Mouse (Mus musculus): ENCODE results near the gene Nsmf. TPM values are rescaled to one million over a fixed set of nuclear protein-coding genes. Genes with fewer than 3 reads are reported as not detected.

The Nsmf gene
- total RNA-seq, 2 experiments from 2014 or later: 985 to 995 TPM

DNA sequence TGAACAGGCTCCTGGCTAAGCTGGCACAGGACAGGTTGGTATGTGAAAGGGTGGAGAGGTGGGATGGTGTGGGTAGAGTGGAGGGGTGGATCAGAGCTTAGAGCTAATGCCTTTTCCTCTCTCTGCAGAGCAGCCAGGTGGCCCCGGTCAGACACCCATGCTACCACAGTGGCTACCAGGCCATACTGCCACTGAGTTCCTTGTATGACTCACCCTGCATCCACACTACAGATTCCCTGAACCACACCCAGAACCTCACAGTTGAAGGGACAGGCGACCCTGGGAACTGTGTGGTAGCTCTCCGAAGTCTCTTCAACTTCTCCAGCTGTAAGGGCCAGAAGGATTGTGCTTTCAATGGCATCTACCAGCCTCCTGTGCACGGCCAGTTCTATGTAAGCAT is 29.5 kb downstream of the Nsmf start:
- no peak for DNase-seq (ENCODE audit: extremely low spot score in 1 of 2, low spot score in 1 of 2)

DNA sequence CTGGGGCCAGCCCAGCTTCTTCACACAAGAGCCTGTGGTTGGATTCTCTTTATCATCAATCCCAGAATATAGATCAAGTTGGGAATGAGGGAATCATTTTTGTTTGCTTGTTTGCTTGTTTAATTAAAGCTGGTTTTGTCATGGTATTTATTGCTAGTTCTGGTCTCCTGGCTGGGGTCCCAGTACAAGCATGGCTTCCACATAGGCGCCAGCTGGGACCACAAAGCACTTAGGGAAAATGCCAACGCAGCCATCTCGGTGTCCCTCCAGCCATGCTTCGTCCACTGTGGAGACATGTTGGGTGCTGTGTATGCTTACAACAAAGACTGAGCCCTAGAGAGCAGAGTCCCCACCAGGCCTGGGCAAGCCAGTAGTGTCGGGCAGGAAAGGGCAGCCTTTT is 31.4 kb downstream of the Nsmf start:
- no peak for DNase-seq (ENCODE audit: extremely low spot score in 1 of 2, low spot score in 1 of 2)

DNA sequence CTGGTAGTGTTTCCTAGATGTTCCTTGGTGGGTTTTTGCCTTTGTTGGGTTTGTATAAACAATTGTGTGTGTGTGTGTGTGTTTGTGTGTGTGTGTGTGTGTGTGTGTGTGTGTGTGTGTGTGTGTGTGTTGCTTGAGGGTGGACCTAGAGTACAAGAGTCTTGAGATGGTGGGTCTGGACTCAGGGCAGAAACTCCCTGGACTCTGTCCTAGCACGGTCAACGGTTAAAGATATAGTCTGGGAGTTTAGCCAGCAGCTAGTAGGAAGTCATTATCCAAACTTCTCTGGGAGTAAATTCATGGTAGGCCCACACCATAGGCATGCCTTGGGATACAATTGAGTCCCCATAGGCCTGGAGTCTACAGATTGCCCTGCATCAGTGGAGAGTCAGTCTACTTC is 33.7 kb downstream of the Nsmf start:
- DNase-seq (ENCODE audit: extremely low spot score in 1 of 2, low spot score in 1 of 2): no peak

DNA sequence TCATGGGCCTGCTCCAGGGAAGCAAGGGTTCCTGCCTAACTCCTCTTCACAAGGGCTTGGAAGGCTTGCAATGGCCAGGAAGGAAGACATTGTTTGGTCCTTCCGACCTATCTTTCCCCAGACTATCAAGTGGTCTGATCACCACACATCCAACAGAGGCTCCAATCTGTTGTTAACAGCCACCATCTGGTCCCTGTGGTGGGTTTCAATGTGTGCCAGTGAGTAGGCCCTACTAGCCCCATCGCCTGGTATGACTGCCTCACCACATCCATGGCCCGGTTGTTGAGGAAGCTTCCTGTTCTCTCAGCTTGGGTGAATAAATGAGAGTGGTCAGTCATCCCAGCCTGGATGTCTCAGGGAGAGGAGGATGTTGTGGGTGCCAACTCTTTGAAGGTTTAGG is 34.5 kb downstream of the Nsmf start:
- no peak for DNase-seq (ENCODE audit: extremely low spot score in 1 of 2, low spot score in 1 of 2)

DNA sequence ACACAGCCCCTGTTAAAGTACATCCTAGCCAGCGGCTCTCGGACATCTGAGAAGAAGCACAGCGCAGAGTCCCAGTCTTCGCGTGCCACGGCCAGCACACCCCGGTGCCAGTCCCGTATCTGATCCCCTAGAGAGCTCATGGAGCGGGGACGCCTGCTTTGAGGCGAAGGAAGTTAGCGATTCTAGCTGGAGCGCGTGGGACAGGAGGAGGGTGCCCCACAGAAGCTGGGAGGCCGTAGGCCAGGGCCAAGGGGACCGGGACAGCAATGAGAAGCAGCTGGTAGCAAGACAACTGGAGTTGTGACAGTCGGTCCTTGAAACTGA is 40.6 kb downstream of the Nsmf start:
- no peak for DNase-seq (ENCODE audit: extremely low spot score in 1 of 2, low spot score in 1 of 2)

DNA sequence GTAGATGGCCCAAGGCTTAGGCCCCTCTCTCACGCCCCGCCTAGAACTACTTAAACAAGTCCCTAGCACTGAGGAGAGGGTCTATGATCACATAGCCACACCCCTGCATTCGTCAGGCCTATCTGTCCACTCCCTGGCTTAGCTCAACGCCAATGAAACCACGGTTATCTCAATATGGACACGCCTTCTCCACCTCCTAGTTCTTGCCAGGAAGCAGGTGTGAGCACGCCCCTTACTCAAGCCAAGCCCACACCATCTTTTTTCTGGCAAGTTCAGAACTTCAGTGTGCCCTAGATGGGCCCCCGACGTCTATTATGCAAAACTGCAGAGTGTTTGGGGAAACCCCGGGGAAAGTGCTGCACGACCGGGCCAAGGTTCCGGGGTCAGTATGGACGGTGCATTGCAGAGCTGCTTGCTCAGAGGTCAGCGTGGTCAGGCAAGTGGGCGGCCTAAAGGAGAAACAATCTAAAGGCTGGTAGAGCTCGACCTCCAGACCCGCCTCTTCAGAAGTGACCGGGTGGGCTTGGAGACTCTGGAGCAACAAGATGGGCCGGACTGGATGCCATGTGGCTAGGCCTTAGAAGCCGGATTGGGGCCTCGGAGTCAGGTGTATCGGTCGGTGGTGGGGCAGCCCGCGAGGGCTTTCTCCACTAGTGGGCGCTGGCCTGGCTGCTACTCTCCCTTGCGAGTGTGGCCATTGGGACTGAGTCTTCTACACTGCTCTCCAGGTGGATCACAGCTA is 41.1 kb downstream of the Nsmf start, which contains the start of gene Noxa1:
Noxa1 (minus strand) TSS at position 41 of the 742 bp plus-strand sequence.
- no peak for DNase-seq (ENCODE audit: extremely low spot score in 1 of 2, low spot score in 1 of 2)

DNA sequence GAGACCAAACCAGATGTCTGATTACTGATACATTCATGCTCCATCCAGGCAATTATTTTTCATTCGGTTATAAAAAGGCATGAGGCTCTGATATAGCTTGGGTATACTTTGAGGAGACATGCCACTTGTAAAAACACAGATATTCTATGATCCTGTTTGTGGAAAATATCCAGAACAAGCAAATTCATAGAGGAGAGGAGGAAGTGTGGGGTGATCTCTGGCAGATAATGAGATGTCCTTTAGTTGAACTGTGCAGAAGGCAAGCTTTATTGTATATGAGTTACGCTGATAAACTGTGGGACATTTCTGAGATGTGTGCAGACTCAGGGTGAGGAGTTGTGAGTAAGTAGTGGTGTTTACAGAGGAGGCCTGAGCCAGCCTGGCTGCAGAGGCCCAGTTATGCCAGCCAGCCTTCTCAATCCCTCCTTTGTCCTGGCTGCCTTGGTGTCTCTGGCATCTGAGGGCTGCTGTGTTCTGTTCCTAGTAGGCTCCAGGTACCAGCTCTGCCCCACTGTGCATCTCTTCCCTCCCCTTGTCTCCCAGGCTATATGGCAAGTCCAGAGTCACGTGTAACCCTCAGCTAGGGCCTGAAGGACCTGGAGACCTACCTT is 44.0 kb downstream of the Nsmf start:
- DNase-seq (ENCODE audit: extremely low spot score in 1 of 2, low spot score in 1 of 2): no peak

DNA sequence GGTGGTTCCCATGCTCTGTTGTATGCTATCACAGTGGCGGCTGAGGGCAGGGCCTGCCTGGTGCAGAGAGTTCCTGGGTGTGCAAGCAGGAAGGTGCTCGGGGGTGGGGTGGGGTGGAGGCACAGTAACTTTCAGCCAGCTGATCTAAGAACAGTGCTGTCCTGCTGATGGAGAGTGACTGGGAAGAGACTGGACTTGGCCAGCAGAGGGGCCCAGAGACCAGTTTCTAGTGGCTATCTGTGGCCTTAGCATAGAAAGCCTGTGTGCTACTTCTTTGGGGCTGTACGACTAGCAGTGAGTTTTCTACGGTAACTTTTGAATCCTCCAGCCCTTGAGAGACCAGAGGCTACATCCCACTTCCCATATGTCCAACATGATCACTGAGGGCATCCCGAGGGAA is 44.8 kb downstream of the Nsmf start:
- peak in 1 of 2 experiments; percentile 24 for DNase-seq (ENCODE audit: extremely low spot score in 1 of 2, low spot score in 1 of 2)

DNA sequence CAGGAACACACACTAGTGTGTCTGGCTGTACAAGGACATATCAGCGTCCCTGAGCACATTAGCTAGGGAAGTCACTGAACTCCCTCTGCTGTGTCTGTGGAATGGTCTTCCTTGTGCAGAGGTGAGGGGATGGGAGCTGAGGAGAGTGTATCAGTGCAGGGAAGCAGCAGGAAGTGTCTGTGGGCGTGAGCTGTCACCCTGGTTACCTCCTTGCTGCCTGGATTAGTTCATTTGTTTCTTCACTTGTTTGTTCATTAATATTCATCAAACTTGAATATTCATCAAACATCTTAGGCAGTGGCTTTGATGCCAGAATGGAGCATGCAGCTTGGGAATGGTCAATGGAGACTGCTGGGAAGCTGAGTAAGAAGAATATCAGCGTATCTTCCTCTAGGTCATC is 45.5 kb downstream of the Nsmf start:
- no peak for DNase-seq (ENCODE audit: extremely low spot score in 1 of 2, low spot score in 1 of 2)

DNA sequence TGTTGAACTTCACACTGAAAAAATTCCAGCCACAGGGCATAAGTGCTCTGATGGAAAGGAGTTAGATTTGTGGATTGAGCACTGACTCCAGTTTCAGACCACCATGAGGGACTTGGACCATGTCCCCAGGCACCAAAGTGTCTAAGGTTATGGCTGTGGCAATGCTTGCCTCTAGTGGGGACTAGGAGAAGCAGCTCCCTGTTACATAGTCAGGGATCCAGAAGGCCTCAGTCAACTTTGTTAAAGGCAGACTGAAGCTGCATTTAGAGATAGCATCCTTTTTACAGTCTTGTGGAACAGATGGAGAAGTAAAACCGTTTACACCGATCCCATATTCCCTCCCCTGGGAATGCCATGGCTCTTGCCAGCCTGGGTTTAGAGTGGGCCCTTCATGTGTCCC is 50.0 kb downstream of the Nsmf start:
- DNase-seq (ENCODE audit: extremely low spot score in 1 of 2, low spot score in 1 of 2): no peak

DNA sequence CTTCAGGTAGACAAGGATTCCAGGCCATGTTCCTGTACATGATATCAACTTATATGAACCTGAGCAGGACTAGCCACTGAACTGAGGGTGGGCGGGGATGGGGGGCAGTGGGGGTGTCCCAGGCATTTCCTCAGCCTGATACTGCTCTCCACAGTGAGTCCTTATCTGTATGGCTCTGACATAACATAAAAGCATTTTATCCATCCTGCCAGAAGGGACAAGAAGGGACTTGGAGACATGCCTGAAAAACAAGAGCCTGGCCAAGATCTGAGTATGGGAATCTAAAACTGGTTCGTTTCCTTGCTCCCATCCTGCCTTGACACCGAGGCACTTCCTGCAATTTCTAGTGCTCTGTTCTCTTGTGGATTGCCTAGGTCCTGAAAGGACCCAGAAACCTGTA is 51.9 kb downstream of the Nsmf start:
- no peak for DNase-seq (ENCODE audit: extremely low spot score in 1 of 2, low spot score in 1 of 2)

DNA sequence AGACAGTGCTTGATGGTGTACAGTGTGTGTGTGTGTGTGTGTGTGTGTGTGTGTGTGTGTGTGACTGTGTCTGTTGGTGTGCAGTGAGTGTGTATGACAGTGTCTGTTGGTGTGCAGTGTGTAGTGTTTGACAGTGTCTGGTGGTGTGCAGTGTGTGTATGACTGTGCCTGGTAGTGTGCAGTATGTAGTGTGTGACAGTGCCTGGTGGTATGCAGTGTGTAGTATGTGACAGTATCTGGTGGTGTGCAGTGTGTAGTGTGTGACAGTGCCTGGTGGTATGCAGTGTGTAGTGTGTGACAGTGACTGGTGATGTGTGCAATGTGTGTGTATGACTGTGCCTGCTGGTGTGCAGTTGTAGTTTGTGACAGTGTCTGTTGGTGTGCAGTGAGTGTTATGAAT is 55.3 kb downstream of the Nsmf start:
- no peak for DNase-seq (ENCODE audit: extremely low spot score in 1 of 2, low spot score in 1 of 2)

DNA sequence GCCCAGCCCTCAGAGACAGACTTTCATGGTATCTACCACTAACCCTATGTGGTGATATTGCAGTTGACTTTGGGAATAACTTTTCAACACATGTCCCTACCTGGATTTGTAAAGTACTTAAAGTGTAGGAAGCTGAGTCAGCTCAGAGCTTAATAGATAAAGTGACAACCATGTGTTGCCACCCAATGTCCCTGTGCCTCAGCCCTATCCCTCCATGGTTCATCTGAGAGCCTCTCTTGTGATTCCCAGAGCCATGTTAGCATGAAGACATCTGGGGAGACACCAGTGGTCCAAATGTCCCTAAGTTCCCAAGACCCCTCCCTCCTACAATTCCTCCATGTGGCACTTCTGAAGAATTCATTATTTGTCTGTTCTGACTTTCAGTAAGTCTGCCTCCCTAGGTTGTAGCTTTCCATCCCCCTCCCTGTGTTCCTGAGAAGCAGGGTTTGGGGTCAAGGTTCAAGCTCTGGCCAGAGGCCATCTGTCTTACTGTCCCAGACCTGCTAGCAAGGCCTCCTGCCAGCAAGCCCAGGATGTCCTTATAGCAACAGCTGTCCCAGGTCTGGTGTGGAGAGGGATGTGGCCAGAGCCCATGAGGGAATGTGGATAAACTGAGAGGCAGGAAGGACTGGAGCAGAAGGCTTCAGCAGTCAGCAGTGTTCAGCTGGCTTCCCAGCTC is 56.5 kb downstream of the Nsmf start:
- DNase-seq (ENCODE audit: extremely low spot score in 1 of 2, low spot score in 1 of 2): no peak

DNA sequence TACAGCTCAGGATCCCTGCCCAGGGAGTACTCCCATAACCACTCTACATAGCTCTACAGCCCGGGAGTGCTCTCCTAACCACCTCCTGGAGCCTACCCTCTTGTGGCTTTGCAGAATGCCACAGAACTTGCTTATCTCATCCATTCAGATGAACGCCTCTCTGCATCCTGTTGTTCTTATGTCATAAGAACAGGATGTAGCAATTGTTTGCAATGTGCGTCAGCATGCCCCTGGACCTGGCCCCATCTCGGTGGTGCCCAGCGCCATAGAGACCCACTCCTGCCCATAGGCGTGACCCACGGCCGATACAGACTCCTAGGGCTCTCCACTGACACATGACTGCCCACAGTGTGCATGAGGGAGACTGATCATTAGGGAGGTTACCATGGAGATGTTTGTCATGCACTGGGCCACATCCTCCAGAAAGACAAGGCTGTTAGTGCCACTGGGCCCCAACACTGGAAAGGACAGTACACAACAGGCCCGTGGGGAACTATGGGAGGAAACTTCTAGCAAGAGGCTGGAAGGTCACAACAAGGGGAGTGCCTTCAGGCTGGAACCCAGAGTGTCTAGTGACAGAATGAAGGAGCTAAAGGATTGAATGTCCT is 57.1 kb downstream of the Nsmf start:
- DNase-seq (ENCODE audit: extremely low spot score in 1 of 2, low spot score in 1 of 2): no peak

Small RNA genes lying within 50 kb of the gene (microRNA-seq; reads per million reads assigned to microRNA genes)
- gene Gm24328 (0 reads per million in 2 experiments), gene Mir7664 (0.55 to 1.4 reads per million in 2 experiments)

Other genes with a start within 250 kb of the Nsmf start
- gene Ehmt1, start 134.7 kb upstream of the Nsmf start, total RNA-seq (2021): 10 to 100 TPM; 61.4 to 71.0 TPM
- 10 to 100 TPM in 1 of 2 experiments, 1 to 10 TPM in 1; 9.5 to 13.5 TPM for gene Arrdc1, start 119.1 kb upstream of the Nsmf start, total RNA-seq (2021)
- 10 to 100 TPM; 38.5 TPM for gene Zmynd19, start 104.6 kb upstream of the Nsmf start, total RNA-seq (2021)
- gene Dph7, start 92.0 kb upstream of the Nsmf start, total RNA-seq (2021): 10 to 100 TPM; 31.6 to 33.0 TPM
- 10 to 100 TPM; 85.3 to 93.5 TPM for gene Mrpl41, start 79.3 kb upstream of the Nsmf start, total RNA-seq (2021)
- gene Pnpla7, start 78.3 kb upstream of the Nsmf start, total RNA-seq (2021): 10 to 100 TPM; 24.2 to 25.2 TPM
- gene Entpd8, start 25.9 kb downstream of the Nsmf start, total RNA-seq (2021): not detected
- not detected for gene Noxa1, start 40.8 kb downstream of the Nsmf start, total RNA-seq (2021)
- gene Nrarp, start 126.4 kb downstream of the Nsmf start, total RNA-seq (2021): 10 to 100 TPM; 27.5 to 35.7 TPM
- gene Tor4a, start 142.5 kb downstream of the Nsmf start, total RNA-seq (2021): 1 to 10 TPM; 1.5 TPM
- 10 to 100 TPM; 55.8 to 58.9 TPM for gene Nelfb, start 157.1 kb downstream of the Nsmf start, total RNA-seq (2021)
- under 1 TPM in 1 of 2 experiments, not detected in 1; 0.32 TPM for gene Stpg3, start 160.3 kb downstream of the Nsmf start, total RNA-seq (2021)
- under 1 TPM in 1 of 2 experiments, not detected in 1; 0.59 TPM for gene Fam166a, start 164.4 kb downstream of the Nsmf start, total RNA-seq (2021)
- 100 to 1,000 TPM; 330 to 361 TPM for gene Tubb4b, start 170.3 kb downstream of the Nsmf start, total RNA-seq (2021)
- not detected for gene Slc34a3, start 180.0 kb downstream of the Nsmf start, total RNA-seq (2021)
- not detected for gene Rnf224, start 182.4 kb downstream of the Nsmf start, total RNA-seq (2021)
- gene Rnf208, start 187.9 kb downstream of the Nsmf start, total RNA-seq (2021): 100 to 1,000 TPM; 230 to 231 TPM
- under 1 TPM in 1 of 2 experiments, not detected in 1; 0.79 TPM for gene Cysrt1, start 188.1 kb downstream of the Nsmf start, total RNA-seq (2021)
- 1 to 10 TPM; 3.3 to 5.2 TPM for gene AL732309.1, start 192.5 kb downstream of the Nsmf start, total RNA-seq (2021)
- gene Tmem203, start 201.1 kb downstream of the Nsmf start, total RNA-seq (2021): 10 to 100 TPM; 38.1 to 40.5 TPM
- gene Tprn, start 208.3 kb downstream of the Nsmf start, total RNA-seq (2021): 10 to 100 TPM; 27.0 to 29.4 TPM
- gene Ssna1, start 218.1 kb downstream of the Nsmf start, total RNA-seq (2021): 10 to 100 TPM; 69.2 to 71.6 TPM
- gene Anapc2, start 218.1 kb downstream of the Nsmf start, total RNA-seq (2021): 10 to 100 TPM; 85.1 to 86.5 TPM
- not detected for gene Tmem210, start 233.8 kb downstream of the Nsmf start, total RNA-seq (2021)
- gene Lrrc26, start 235.6 kb downstream of the Nsmf start, total RNA-seq (2021): not detected

Data from layer of hippocampus, postnatal 25 days (tissue).